Mouse (Mus musculus): ENCODE results near the gene Gins2. TPM values are rescaled to one million over a fixed set of nuclear protein-coding genes. Genes with fewer than 3 reads are reported as not detected.
A peak's percentile ranks its signal among the peaks of the same experiment; 100 is the strongest.

Gins2 gene
- polyA plus RNA-seq, 1 experiment, result 5.4 TPM

- no peak overlapping the region for H3K27ac ChIP-seq (replicated peaks; ENCODE audit: low read depth, low read length)
- no peak overlapping the region for H3K4me3 ChIP-seq (ENCODE audit: insufficient read depth, low read depth, low read length)
- peaks cover 22% of the 10 kb centered on the region for H3K4me1 ChIP-seq (ENCODE audit: control insufficient read depth, insufficient read depth, insufficient read length, low read length)
Observed at GRCm38 (mm10) chr8:120550937-120551676, 38.0 kb downstream of the Gins2 start.

GRCm38 (mm10) chr8:120550430-120550829, 38.7 kb downstream of the Gins2 start:
- no peak overlapping the region for H3K4me3 ChIP-seq (ENCODE audit: insufficient read depth, low read depth, low read length)
- peaks cover 24% of the 10 kb centered on the region for H3K4me1 ChIP-seq (ENCODE audit: control insufficient read depth, insufficient read depth, insufficient read length, low read length)
- no peak overlapping the region for H3K27ac ChIP-seq (replicated peaks; ENCODE audit: low read depth, low read length)

DNA sequence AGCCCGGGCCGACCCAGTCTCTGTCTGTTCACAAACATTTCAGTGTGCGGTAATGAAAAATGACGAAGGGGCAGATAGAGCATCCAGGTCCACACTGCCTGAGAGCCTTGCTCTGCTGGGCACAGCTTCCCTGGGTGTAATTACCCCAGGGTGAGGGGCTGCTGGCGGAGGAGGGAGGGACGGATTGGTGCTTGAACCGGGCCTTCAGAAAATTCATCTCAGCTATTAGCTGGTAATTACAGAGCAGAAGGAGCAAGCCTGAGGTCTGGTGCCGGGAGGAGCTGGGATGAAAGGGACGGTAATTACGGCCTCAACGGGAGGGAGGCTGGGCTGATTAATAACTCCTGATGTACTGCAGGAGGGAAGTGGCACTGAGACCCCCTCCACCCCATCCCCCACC, 39.2 kb downstream of the Gins2 start:
- Histone ChIP-seq H3K27ac (replicated peaks; ENCODE audit: low read depth, low read length) (no peak overlapping the region), H3K4me1 (ENCODE audit: control insufficient read depth, insufficient read depth, insufficient read length, low read length) (peaks cover 24% of the 10 kb centered on the region), H3K4me3 (ENCODE audit: insufficient read depth, low read depth, low read length) (no peak overlapping the region)

DNA sequence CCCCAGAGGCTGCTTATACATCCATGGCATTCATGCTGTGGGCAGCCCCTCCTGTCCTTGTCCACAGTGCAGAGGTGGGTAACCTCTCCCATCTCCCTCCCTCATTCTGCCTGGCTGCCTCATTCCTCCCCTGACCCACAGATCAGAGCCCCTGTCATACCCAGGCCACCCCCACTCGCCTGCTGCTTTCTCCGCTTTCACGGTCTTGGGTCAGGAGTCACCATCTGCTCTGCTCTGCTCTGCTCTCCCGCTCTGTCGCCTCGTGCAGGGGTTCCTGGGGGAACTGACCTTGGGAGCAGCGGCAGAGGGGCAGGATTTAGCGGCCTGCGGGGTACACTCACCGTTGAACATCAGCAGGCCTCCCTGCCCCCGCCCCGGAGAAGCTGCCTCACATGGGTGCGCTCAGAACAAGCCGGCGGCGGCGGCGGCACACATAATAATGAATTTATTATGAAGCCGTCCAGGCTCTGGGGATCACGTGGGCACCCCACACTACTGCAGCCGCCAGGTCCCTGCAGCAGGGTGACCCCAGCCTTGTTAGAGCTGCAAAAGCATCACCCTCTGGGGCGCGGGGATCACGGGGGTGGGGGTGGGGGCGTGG, 39.7 kb downstream of the Gins2 start:
- Histone ChIP-seq H3K27ac (replicated peaks; ENCODE audit: low read depth, low read length) (no peak overlapping the region), H3K4me1 (ENCODE audit: control insufficient read depth, insufficient read depth, insufficient read length, low read length) (peaks cover 26% of the 10 kb centered on the region), H3K4me3 (ENCODE audit: insufficient read depth, low read depth, low read length) (no peak overlapping the region)

DNA sequence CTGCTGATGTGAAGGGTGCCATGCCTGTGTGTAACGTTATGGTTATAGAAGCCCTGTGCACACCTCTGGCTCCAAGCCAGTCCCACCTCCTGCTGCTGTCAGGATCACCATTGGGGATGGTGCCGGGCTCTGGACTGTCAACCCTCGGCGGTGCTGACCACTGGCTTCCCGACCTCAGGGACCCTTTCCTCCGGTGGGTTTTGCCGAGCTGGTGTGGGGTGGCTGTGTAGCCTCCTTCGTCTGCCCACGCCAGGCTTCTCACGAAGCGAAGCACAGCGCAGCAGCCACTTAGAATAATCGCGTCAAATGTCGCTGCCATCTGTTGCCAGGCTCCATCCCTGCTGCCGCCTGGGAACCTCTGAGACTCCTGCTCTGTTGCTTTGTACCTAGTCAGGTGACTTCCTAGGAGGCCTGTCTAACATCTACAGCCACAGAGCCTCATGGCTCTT, 40.8 kb downstream of the Gins2 start:
- H3K27ac ChIP-seq (replicated peaks; ENCODE audit: low read depth, low read length), result no peak overlapping the region
- no peak overlapping the region for H3K4me3 ChIP-seq (ENCODE audit: insufficient read depth, low read depth, low read length)
- peaks cover 32% of the 10 kb centered on the region for H3K4me1 ChIP-seq (ENCODE audit: control insufficient read depth, insufficient read depth, insufficient read length, low read length)

DNA sequence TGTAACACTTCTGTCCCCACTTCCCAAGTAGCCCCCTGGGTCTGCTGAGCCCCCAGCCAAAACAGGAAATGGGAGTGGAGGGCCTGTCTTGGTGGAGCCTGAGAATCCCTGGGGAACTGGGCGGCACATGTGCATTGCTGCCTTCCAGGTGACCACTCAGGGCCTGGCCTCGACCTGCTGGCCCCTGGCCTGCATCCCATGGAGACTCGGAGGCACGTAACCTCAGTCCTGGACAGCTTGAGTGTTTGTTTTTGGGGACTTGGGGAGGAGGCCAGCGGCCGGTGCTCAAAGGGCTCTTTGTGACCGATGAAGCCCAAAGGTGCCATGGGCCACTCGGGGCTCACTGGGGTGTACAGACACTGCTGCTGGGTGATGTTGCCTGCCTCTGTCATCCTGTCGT, 41.5 kb downstream of the Gins2 start:
- peaks cover 37% of the 10 kb centered on the region for H3K4me1 ChIP-seq (ENCODE audit: control insufficient read depth, insufficient read depth, insufficient read length, low read length)
- H3K4me3 ChIP-seq (ENCODE audit: insufficient read depth, low read depth, low read length), result no peak overlapping the region
- no peak overlapping the region for H3K27ac ChIP-seq (replicated peaks; ENCODE audit: low read depth, low read length)

DNA sequence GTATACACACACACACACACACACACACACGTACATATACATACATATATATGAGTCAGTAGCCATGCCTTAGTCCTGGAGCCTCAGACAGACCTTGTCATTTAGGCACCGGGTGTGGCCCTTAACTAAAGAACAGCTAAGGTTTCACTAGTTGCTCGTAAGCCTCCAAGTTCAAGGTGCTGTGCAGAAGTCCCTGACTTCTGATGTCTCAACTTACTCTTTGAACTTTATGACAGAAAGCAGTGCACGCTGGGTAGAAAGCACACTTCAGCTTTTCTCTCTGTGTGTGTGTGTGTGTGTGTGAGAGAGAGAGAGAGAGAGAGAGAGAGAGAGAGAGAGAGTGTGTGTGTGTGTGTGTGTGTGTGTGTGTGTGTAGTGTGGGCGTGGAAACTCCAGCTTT, 44.9 kb downstream of the Gins2 start:
- Histone ChIP-seq H3K4me3 (ENCODE audit: insufficient read depth, low read depth, low read length) (no peak overlapping the region), H3K4me1 (ENCODE audit: control insufficient read depth, insufficient read depth, insufficient read length, low read length) (peaks cover 54% of the 10 kb centered on the region), H3K27ac (replicated peaks; ENCODE audit: low read depth, low read length) (no peak overlapping the region)

- no peak overlapping the region for H3K27ac ChIP-seq (replicated peaks; ENCODE audit: low read depth, low read length)
- no peak overlapping the region for H3K4me3 ChIP-seq (ENCODE audit: insufficient read depth, low read depth, low read length)
- H3K4me1 ChIP-seq (ENCODE audit: control insufficient read depth, insufficient read depth, insufficient read length, low read length), result peaks cover 59% of the 10 kb centered on the region
Observed at GRCm38 (mm10) chr8:120543416-120544055, 45.6 kb downstream of the Gins2 start.

DNA sequence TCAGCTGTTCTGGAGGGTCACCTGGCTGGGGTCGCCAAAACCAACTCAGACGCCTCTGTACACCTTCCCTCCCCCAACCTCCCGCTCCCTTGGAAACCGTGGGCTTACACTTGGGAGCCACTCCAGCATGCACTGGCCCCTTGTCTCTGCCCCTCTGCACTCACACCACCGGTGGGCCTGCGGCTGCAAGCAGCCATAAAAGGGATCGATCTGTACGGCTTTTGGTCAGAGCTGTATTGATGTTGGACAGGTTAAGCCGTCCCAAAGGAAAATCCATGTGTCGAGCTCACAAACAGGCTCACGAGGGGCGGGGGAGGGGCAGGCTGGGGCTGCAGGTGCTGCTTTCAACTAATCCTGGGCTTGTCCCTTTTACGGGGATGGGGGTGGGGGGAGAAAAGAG, 46.1 kb downstream of the Gins2 start:
- H3K4me1 ChIP-seq (ENCODE audit: control insufficient read depth, insufficient read depth, insufficient read length, low read length), result peaks cover 61% of the 10 kb centered on the region
- no peak overlapping the region for H3K4me3 ChIP-seq (ENCODE audit: insufficient read depth, low read depth, low read length)
- no peak overlapping the region for H3K27ac ChIP-seq (replicated peaks; ENCODE audit: low read depth, low read length)

DNA sequence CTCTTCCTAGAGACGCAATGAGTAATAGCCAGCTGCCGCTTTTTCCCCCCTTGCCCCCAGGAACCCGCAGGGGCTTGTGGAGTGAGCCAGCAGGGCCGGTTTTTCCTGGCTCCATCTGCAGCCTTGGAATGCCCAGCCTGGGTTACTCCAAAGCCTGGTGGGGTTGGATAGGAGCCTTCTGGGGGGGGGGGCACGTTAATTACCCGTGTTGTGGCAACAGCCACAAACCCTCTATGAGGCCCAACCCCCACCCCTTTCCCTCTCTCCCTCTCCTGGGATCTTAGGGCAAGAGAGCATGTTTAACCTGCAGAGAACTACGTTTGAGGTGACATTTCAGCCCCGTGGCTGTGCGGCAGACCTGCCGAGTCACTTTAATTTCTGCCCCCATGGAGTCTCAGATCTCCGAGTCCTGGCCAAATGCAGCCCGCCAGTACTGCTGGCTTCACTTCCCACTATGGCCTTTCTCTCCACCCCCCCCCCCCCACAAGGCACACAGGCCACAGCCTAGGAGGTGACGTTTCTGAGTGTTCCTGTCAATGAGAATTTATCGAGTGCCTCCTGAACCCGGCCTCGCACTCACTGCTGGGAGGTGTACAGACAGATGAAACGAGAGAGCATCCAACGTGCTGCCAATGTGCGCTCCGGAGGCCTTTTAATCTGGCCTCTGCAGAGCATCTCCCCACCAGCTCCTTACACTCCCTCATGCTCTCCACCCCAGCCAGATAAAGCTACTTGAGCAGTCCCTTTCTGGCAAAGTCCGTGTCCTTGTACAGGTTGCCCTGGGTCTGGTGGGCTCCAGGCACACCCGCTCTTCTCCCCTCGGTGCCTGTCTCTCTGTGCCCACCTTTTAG, 49.1 kb downstream of the Gins2 start:
- Histone ChIP-seq H3K4me3 (ENCODE audit: insufficient read depth, low read depth, low read length) (no peak overlapping the region), H3K27ac (replicated peaks; ENCODE audit: low read depth, low read length) (peak overlapping the region; percentile 42; the same call in 1 of the 2 replicates), H3K4me1 (ENCODE audit: control insufficient read depth, insufficient read depth, insufficient read length, low read length) (peaks cover 38% of the 10 kb centered on the region)

DNA sequence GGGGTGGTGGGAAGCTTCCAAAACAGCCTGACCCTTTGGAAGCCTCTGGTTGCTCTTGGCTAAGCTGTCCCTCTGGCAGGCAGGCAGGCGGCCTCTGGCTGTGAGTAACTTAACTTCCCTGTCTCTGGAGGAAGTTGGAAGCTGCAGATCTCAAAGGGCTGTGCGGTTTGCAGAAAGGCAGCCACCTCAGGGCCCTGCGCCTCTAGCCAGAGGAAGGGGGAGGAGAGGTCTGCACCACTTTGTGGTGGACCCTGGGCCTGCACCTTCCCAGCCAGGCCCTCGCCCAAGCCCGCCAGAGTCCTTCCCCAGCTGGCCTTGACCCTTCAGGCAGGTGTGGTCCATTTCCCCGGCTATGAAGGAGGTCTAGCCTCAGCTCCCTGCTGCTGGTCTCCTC, 49.7 kb downstream of the Gins2 start:
- Histone ChIP-seq H3K27ac (replicated peaks; ENCODE audit: low read depth, low read length) (peak overlapping the region; percentile 60), H3K4me3 (ENCODE audit: insufficient read depth, low read depth, low read length) (peak overlapping the region; percentile 67), H3K4me1 (ENCODE audit: control insufficient read depth, insufficient read depth, insufficient read length, low read length) (peaks cover 35% of the 10 kb centered on the region)

- peak overlapping the region; percentile 67 for H3K4me3 ChIP-seq (ENCODE audit: insufficient read depth, low read depth, low read length)
- peak overlapping the region; percentile 60 for H3K27ac ChIP-seq (replicated peaks; ENCODE audit: low read depth, low read length)
- H3K4me1 ChIP-seq (ENCODE audit: control insufficient read depth, insufficient read depth, insufficient read length, low read length), result peaks cover 33% of the 10 kb centered on the region
Observed at GRCm38 (mm10) chr8:120538397-120539240, 50.5 kb downstream of the Gins2 start.

DNA sequence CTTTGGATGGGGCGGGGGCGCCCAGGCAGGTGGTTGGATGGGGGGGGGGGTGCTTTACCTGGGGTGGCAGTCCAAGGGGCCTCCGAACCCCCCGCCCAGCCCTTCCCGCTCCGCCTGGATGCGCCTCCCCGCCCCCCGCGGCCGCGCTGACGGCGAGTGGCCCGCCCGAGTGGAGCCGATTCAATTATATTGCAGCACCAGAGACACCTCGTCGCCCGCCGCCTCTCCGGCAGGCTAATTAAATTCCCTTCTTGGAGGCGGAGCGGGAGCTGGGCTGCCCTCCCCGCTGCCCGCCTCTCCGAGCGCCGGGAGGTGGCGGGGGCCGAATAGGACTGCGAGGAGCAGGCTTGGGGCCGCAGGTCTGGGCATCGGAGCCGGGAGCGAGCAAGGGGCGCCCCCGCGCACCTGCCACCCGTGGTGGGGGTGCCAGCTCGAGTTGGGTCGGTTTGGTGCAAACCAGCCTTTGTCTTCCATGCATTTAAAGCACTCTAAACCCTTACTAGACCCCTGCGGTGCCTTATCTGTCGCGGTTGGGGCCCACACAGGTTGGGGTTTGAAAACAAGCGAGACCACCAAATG, 51.2 kb downstream of the Gins2 start:
- H3K27ac ChIP-seq (replicated peaks; ENCODE audit: low read depth, low read length), result peak overlapping the region; percentile 60
- H3K4me1 ChIP-seq (ENCODE audit: control insufficient read depth, insufficient read depth, insufficient read length, low read length), result peaks cover 28% of the 10 kb centered on the region
- H3K4me3 ChIP-seq (ENCODE audit: insufficient read depth, low read depth, low read length), result peak overlapping the region; percentile 71
